12 mouse cellular contexts compared by ENCODE assay signal in genomic region chr14:24825722-24826386, GRCm38 (mm10).
DNase-seq lines count a peak whose midpoint lies in the region; ATAC-seq and TF ChIP-seq lines count a peak whose summit lies in the region.
"Had no signal": no experiment of that assay in that cellular context is flagged by ENCODE, and none has a peak within 500 bp of the region (broad histone marks: within the 10 kb centered on the region; RNA-seq: fewer than 3 reads in every experiment).

No protein-coding gene starts in this region.

- TF ChIP-seq EP300 in stomach, postnatal 0 days (optimal IDR thresholded peaks at IDR 0.05) = no peak

- 60% methylated on average over 11 of the region's 11 CpGs for WGBS in stomach, embryonic 15.5 days
- 70% methylated on average over 11 of the region's 11 CpGs for WGBS in stomach, postnatal 0 days
- 43% methylated on average over 11 of the region's 11 CpGs for WGBS in forebrain, postnatal 0 days
- 52% methylated on average over 11 of the region's 11 CpGs for WGBS in limb, embryonic 15.5 days

- peaks cover 17% of the 10 kb centered on the region; the same call in 1 of the 2 replicates for H3K4me1 ChIP-seq in stomach, embryonic 15.5 days
- peaks cover 4% of the 10 kb centered on the region; the same call in 1 of the 2 replicates for H3K4me1 ChIP-seq in stomach, postnatal 0 days (replicated peaks; ENCODE audit: control insufficient read depth, insufficient read depth)
- peaks cover 25% of the 10 kb centered on the region for H3K4me1 ChIP-seq in forebrain, postnatal 0 days (ENCODE audit: insufficient read depth)
- peaks cover 53% of the 10 kb centered on the region for H3K4me1 ChIP-seq in limb, embryonic 15.5 days

- H3K27me3 ChIP-seq in stomach, embryonic 15.5 days (replicated peaks) = no peaks in the 10 kb centered on the region
- H3K27me3 ChIP-seq in stomach, postnatal 0 days (ENCODE audit: control insufficient read depth, insufficient read depth, low read length) = no peaks in the 10 kb centered on the region
- no peaks in the 10 kb centered on the region for H3K27me3 ChIP-seq in forebrain, postnatal 0 days (ENCODE audit: insufficient read depth, low read length)
- H3K27me3 ChIP-seq in limb, embryonic 15.5 days = no peaks in the 10 kb centered on the region
- H3K27me3 ChIP-seq: lung, embryonic 15.5 days had no signal

- no peak for TF ChIP-seq CTCF in stomach, postnatal 0 days (IDR thresholded peaks at IDR 0.05; ENCODE audit: low read depth)
- no peak for TF ChIP-seq CTCF in forebrain, postnatal 0 days (IDR thresholded peaks at IDR 0.05; ENCODE audit: low read depth)

- ATAC-seq in stomach, embryonic 15.5 days (ENCODE audit: insufficient read depth, low FRiP score, low read depth) = peak; percentile 16; the same call in 1 of the 2 replicates
- ATAC-seq in stomach, postnatal 0 days (ENCODE audit: low FRiP score, low TSS enrichment) = no peak
- no peak for ATAC-seq in forebrain, postnatal 0 days
- no peak for ATAC-seq in limb, embryonic 15.5 days (ENCODE audit: insufficient number of reproducible peaks, low FRiP score, low TSS enrichment, low read depth)
- ATAC-seq: CD4-positive, CD25-positive, alpha-beta regulatory T cell, adult 4 months; Patski had no signal

- H3K36me3 ChIP-seq in stomach, embryonic 15.5 days = no peaks in the 10 kb centered on the region
- H3K36me3 ChIP-seq in stomach, postnatal 0 days (ENCODE audit: control insufficient read depth, insufficient read depth, low read length) = no peaks in the 10 kb centered on the region
- no peaks in the 10 kb centered on the region for H3K36me3 ChIP-seq in forebrain, postnatal 0 days (ENCODE audit: insufficient read depth)
- no peaks in the 10 kb centered on the region for H3K36me3 ChIP-seq in limb, embryonic 15.5 days
- H3K36me3 ChIP-seq: lung, embryonic 15.5 days had no signal

- no peak overlapping the region for H3K9ac ChIP-seq in stomach, embryonic 15.5 days
- H3K9ac ChIP-seq in stomach, postnatal 0 days (ENCODE audit: low read length) = no peak overlapping the region
- H3K9ac ChIP-seq in forebrain, postnatal 0 days = no peak overlapping the region
- no peak overlapping the region for H3K9ac ChIP-seq in limb, embryonic 15.5 days
- H3K9ac ChIP-seq: lung, embryonic 15.5 days had no signal

- no peaks in the 10 kb centered on the region for H3K9me3 ChIP-seq in stomach, embryonic 15.5 days
- no peaks in the 10 kb centered on the region for H3K9me3 ChIP-seq in stomach, postnatal 0 days (ENCODE audit: control insufficient read depth, low read length)
- H3K9me3 ChIP-seq in forebrain, postnatal 0 days (ENCODE audit: low read length) = no peaks in the 10 kb centered on the region
- H3K9me3 ChIP-seq in limb, embryonic 15.5 days = no peaks in the 10 kb centered on the region
- H3K9me3 ChIP-seq: lung, embryonic 15.5 days had no signal

- no peak overlapping the region for H3K4me2 ChIP-seq in stomach, embryonic 15.5 days
- H3K4me2 ChIP-seq in stomach, postnatal 0 days (replicated peaks; ENCODE audit: low read depth) = no peak overlapping the region
- no peak overlapping the region for H3K4me2 ChIP-seq in forebrain, postnatal 0 days (ENCODE audit: low read depth)
- no peak overlapping the region for H3K4me2 ChIP-seq in limb, embryonic 15.5 days
- H3K4me2 ChIP-seq: lung, embryonic 15.5 days had no signal

- no peak overlapping the region for H3K4me3 ChIP-seq in stomach, embryonic 15.5 days (replicated peaks)
- H3K4me3 ChIP-seq in stomach, postnatal 0 days (ENCODE audit: low read depth, low read length) = no peak overlapping the region
- H3K4me3 ChIP-seq in forebrain, postnatal 0 days (ENCODE audit: low read depth, low read length) = no peak overlapping the region
- no peak overlapping the region for H3K4me3 ChIP-seq in limb, embryonic 15.5 days
- H3K4me3 ChIP-seq: lung, embryonic 15.5 days had no signal

- DNase-seq in stomach, postnatal 0 days (ENCODE audit: low spot score) = no peak
- DNase-seq in forebrain, postnatal 0 days = no peak
- peak; percentile 74 for DNase-seq in yolk sac, embryonic 10.5 days (ENCODE audit: low spot score)
- no peak for DNase-seq in cerebellum, adult 9-11 months
- no peak for DNase-seq in layer of hippocampus, postnatal 14 days (ENCODE audit: low spot score in 2 of 2)
- DNase-seq in right cerebral cortex, postnatal 36 days (ENCODE audit: low spot score in 2 of 2) = no peak
- DNase-seq: kidney, adult 18-20 months had no signal

- H3K27ac ChIP-seq in stomach, embryonic 15.5 days = peak overlapping the region; percentile 60; the same call in 1 of the 2 replicates
- no peak overlapping the region for H3K27ac ChIP-seq in stomach, postnatal 0 days (replicated peaks)
- H3K27ac ChIP-seq in forebrain, postnatal 0 days (ENCODE audit: low read depth, low read length) = peak overlapping the region; percentile 40
- peak overlapping the region; percentile 47 for H3K27ac ChIP-seq in limb, embryonic 15.5 days
- H3K27ac ChIP-seq: lung, embryonic 15.5 days had no signal
